Comparison of ENCODE assay signal across 25 mouse cellular contexts in the genomic region with DNA sequence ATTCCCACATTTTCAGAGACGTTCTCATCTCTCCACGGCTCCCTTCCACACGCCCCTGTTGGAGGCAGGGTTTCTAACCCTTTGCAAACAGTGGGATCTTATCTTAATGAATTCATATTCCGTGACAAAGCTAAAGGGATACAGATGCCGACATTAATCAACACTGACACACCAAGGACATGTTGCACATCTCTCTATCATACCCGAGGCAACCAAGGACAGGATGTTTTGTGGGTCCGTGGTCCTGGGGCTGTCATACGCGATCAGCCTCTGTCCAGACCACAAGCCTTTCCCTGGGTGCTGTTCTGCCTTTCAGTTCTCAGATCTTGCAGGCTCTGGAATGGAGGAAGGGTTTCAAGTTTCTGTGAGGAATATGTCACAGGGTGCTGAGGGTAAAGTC. TPM values are rescaled to one million over a fixed set of nuclear protein-coding genes. Genes with fewer than 3 reads are reported as not detected.
DNase-seq lines count a peak whose midpoint lies in the region; ATAC-seq lines count a peak whose summit lies in the region.
"Had no signal": no experiment of that assay in that cellular context is flagged by ENCODE, and none has a peak within 500 bp of the region (broad histone marks: within the 10 kb centered on the region; RNA-seq: fewer than 3 reads in every experiment).

No protein-coding gene starts in this region.

- no peak overlapping the region for H3K9ac ChIP-seq in midbrain, embryonic 11.5 days (ENCODE audit: low read length)
- H3K9ac ChIP-seq: forebrain, embryonic 13.5 days; hindbrain, embryonic 12.5 days; hindbrain, embryonic 15.5 days; intestine, embryonic 15.5 days had no signal

- no peak for ATAC-seq in midbrain, embryonic 11.5 days (ENCODE audit: low FRiP score)
- 0 out of 2 replicates have a peak, but pooled peaks have one; percentile 23 for ATAC-seq in megakaryocyte progenitor cell, adult 5-6 weeks (replicated peaks; ENCODE audit: poor library complexity)
- ATAC-seq: CD4-positive, CD25-positive, alpha-beta regulatory T cell, adult 4 months; forebrain, embryonic 13.5 days; forebrain, embryonic 16.5 days; intestine, embryonic 15.5 days; Patski had no signal

- H3K4me3 ChIP-seq in midbrain, embryonic 11.5 days (ENCODE audit: low read depth, low read length): no peak overlapping the region
- no peak overlapping the region for H3K4me3 ChIP-seq in midbrain, embryonic 10.5 days
- H3K4me3 ChIP-seq: forebrain, embryonic 10.5 days; forebrain, embryonic 13.5 days; hindbrain, embryonic 12.5 days; hindbrain, embryonic 15.5 days; intestine, embryonic 15.5 days had no signal

- H3K27me3 ChIP-seq in midbrain, embryonic 11.5 days (ENCODE audit: control insufficient read depth, insufficient read depth, low read length): no peaks in the 10 kb centered on the region
- no peaks in the 10 kb centered on the region for H3K27me3 ChIP-seq in midbrain, embryonic 10.5 days (ENCODE audit: low read depth, poor library complexity, severe bottlenecking)
- H3K27me3 ChIP-seq: forebrain, embryonic 13.5 days; hindbrain, embryonic 12.5 days; hindbrain, embryonic 15.5 days; intestine, embryonic 15.5 days; Patski had no signal

- H3K4me2 ChIP-seq in midbrain, embryonic 11.5 days: no peak overlapping the region
- H3K4me2 ChIP-seq: forebrain, embryonic 13.5 days; heart, embryonic 11.5 days; hindbrain, embryonic 12.5 days; hindbrain, embryonic 15.5 days; intestine, embryonic 15.5 days had no signal

- WGBS in midbrain, embryonic 11.5 days: 85% methylated on average over 9 of the region's 9 CpGs
- 89% methylated on average over 9 of the region's 9 CpGs for WGBS in midbrain, embryonic 10.5 days

- peak; percentile 38 for DNase-seq in adrenal gland, adult 2 months
- DNase-seq in adrenal gland, adult 8-10 months: no peak
- peak; percentile 56 for DNase-seq in midbrain, embryonic 11.5 days (ENCODE audit: low spot score, missing footprints)
- no peak for DNase-seq in midbrain, embryonic 10.5 days (ENCODE audit: low spot score)
- DNase-seq in NIH3T3 (ENCODE audit: low read depth): peak; percentile 9
- no peak for DNase-seq in thymus, postnatal 4 days
- DNase-seq in kidney, postnatal 36 days: no peak
- DNase-seq: cerebellum, adult 11-12 months; cerebellum, adult 8-10 months; cerebellum, postnatal 10 days; cerebellum, postnatal 36 days; gastrocnemius, postnatal 10 days; gastrocnemius, postnatal 36 days; heart, adult 11 months; kidney, adult 11 months had no signal

- no peaks in the 10 kb centered on the region for H3K9me3 ChIP-seq in midbrain, embryonic 11.5 days (ENCODE audit: control insufficient read depth, low read length)
- H3K9me3 ChIP-seq in midbrain, embryonic 10.5 days (replicated peaks): no peaks in the 10 kb centered on the region
- H3K9me3 ChIP-seq: forebrain, embryonic 10.5 days; hindbrain, embryonic 12.5 days; hindbrain, embryonic 15.5 days; intestine, embryonic 15.5 days had no signal

- no peak overlapping the region for H3K27ac ChIP-seq in midbrain, embryonic 11.5 days (ENCODE audit: low read depth, low read length)
- H3K27ac ChIP-seq in midbrain, embryonic 10.5 days (replicated peaks): no peak overlapping the region
- H3K27ac ChIP-seq: forebrain, embryonic 10.5 days; forebrain, embryonic 13.5 days; hindbrain, embryonic 12.5 days; hindbrain, embryonic 15.5 days; intestine, embryonic 15.5 days had no signal

- H3K36me3 ChIP-seq in midbrain, embryonic 11.5 days (ENCODE audit: control insufficient read depth, insufficient read depth, low read length): no peaks in the 10 kb centered on the region
- H3K36me3 ChIP-seq in midbrain, embryonic 10.5 days: no peaks in the 10 kb centered on the region
- H3K36me3 ChIP-seq: forebrain, embryonic 10.5 days; hindbrain, embryonic 12.5 days; hindbrain, embryonic 15.5 days; intestine, embryonic 15.5 days had no signal

- 0 out of 2 replicates have a peak, but pooled peaks cover 3% of the 10 kb centered on the region for H3K4me1 ChIP-seq in midbrain, embryonic 11.5 days (ENCODE audit: control insufficient read depth, insufficient read depth, low read length)
- peaks cover 14% of the 10 kb centered on the region for H3K4me1 ChIP-seq in midbrain, embryonic 10.5 days
- H3K4me1 ChIP-seq: hindbrain, embryonic 15.5 days; intestine, embryonic 15.5 days had no signal

RNA-seq across cellular contexts. Expression of gene Tspan5, which starts 37.5 kb away (rescaled TPM):
- 10 to 100 TPM; 47.3 to 67.5 TPM for total RNA-seq in adrenal gland, adult 2 months (2021)
- polyA plus RNA-seq in adrenal gland, adult 2 months (2012; rRNA removed): 32.3 and 40.3 TPM in 2 replicates
- total RNA-seq in adrenal gland, adult 8-10 months (2022): 100 to 1,000 TPM in 1 of 4 experiments, 10 to 100 TPM in 3; 46.7 to 102 (median 77.6) TPM
- polyA plus RNA-seq in midbrain, embryonic 11.5 days (2014; fragmentation: Nextera tagmentation; extraction: Ambion mirVana): 46.6 and 48.6 TPM in 2 replicates
- 28.1 and 31.7 TPM in 2 replicates for polyA plus RNA-seq in midbrain, embryonic 10.5 days (2016; fragmentation: Nextera tagmentation; extraction: Ambion mirVana)
- total RNA-seq in megakaryocyte progenitor cell, adult 5-6 weeks (2015): 26.5 and 33.7 TPM in 2 replicates
- total RNA-seq in megakaryocyte progenitor cell, adult 5-6 weeks (2017): 39.0 and 40.5 TPM in 2 replicates

Comparison
In these comparisons a context has a peak if more than half of its experiments do, and no peak if none do; other contexts are left out.
1. DNase-seq: peak in adrenal gland, adult 2 months (single experiment), midbrain, embryonic 11.5 days (single experiment) and NIH3T3 (single experiment); none in adrenal gland, adult 8-10 months (single experiment), midbrain, embryonic 10.5 days (single experiment), thymus, postnatal 4 days (single experiment) and kidney, postnatal 36 days (0 of 2).